Mouse (Mus musculus): Measurements from ENCODE around the gene 4930503B20Rik.

GRCm38 (mm10) chr3:146653692-146654091 lies 2.6 kb upstream of the 4930503B20Rik start:
- TF ChIP-seq CTCF (IDR thresholded peaks at IDR 0.05; ENCODE audit: extremely low read depth, insufficient read depth, low read length): no peak
- no peak for TF ChIP-seq POLR2A (IDR thresholded peaks at IDR 0.05; ENCODE audit: extremely low read depth, insufficient read depth, low read length)
